Mouse (Mus musculus) ES-Bruce4 (cell line): ENCODE data around the gene Arntl. TPM values are rescaled to one million over a fixed set of nuclear protein-coding genes. Genes with fewer than 3 reads are reported as not detected.

Experiments
- H3K27ac ChIP-seq: 2 replicates; pipeline ENCODE4 v1.5.1; 2012; ENCODE audit warnings: low read length, inconsistent platforms; ENCODE audit not compliant: insufficient read depth
- H3K27me3 ChIP-seq: 2 replicates; pipeline ENCODE4 v1.6.1; 2012; ENCODE audit warnings: mild to moderate bottlenecking, low read length, inconsistent platforms; ENCODE audit not compliant: control insufficient read depth, poor library complexity, insufficient read depth, severe bottlenecking
- H3K36me3 ChIP-seq: 2 replicates; pipeline ENCODE4 v1.6.1; 2012; ENCODE audit warnings: inconsistent platforms, mild to moderate bottlenecking, low read length, moderate library complexity; ENCODE audit not compliant: control insufficient read depth, poor library complexity, insufficient read depth, severe bottlenecking
- H3K4me1 ChIP-seq: one replicate; pipeline ENCODE4 v1.8.1; 2011; ENCODE audit warnings: low read length; ENCODE audit not compliant: control insufficient read depth, insufficient read depth
- H3K4me3 ChIP-seq: 2 replicates; pipeline ENCODE4 v1.5.1; 2011; ENCODE audit warnings: low read depth, mild to moderate bottlenecking, low read length
- H3K9ac ChIP-seq: 2 replicates; pipeline ENCODE4 v1.6.1; 2012; ENCODE audit warnings: low read depth, mild to moderate bottlenecking, inconsistent platforms; ENCODE audit not compliant: poor library complexity, severe bottlenecking
- H3K9me3 ChIP-seq: replicated peaks from 2 replicates; pipeline ENCODE4 v1.6.1; 2012; ENCODE audit warnings: mild to moderate bottlenecking, low read length, inconsistent platforms; ENCODE audit not compliant: control insufficient read depth, poor library complexity, insufficient read depth, severe bottlenecking
- CTCF ChIP-seq: IDR thresholded peaks from one replicate; pipeline ENCODE4 v1.8.1; 2011; ENCODE audit warnings: low read depth, low read length
- EP300 ChIP-seq: IDR thresholded peaks from 2 replicates; pipeline ENCODE4 v1.6.1; 2011; ENCODE audit warnings: low read depth, low read length; ENCODE audit not compliant: insufficient read depth
- POLR2A ChIP-seq: IDR thresholded peaks from one replicate; pipeline ENCODE4 v1.8.1; 2011; ENCODE audit warnings: low read length; ENCODE audit not compliant: insufficient read depth
- polyA plus RNA-seq: library from polyadenylated mRNA; stranded (reverse); fragments of >200 nt; gene quantifications from 2 replicates; pipeline ENCODE4 v1.2.4, GENCODE M21; 2011; ENCODE audit warnings: low read depth; ENCODE audit not compliant: missing spikeins, insufficient read depth, insufficient read length

The Arntl gene
- polyA plus RNA-seq, 1 experiment, result 13.3 TPM

- Histone ChIP-seq H3K9me3 (no peaks in the 10 kb centered on the region), H3K9ac (no peak overlapping the region)
- TF ChIP-seq CTCF, result no peak
- TF ChIP-seq EP300, result no peak
- no peak for TF ChIP-seq POLR2A
Observed at GRCm38 (mm10) chr7:113242688-113243087, 35.4 kb downstream of the Arntl start.

DNA sequence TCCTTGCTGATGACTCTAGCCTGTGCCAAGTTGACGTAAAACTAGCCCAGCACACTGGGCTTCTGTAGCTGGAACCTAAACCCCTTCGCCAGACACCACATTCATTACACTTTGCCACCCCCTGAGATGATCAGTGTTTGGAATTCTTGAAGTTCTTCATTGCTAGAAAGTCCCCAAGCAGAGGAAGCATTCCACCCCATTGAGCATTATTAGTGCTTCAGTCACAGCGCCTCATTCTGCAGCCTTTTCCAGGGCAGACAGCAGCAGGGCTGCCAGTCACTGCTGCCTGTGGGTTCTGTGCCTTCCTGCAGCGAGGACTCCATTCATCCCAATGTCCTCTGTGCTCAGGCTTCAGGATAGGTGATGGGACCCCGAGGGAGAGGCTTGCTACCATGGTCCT lies 37.9 kb downstream of the Arntl start:
- Histone ChIP-seq H3K4me3 (no peak overlapping the region), H3K36me3 (no peaks in the 10 kb centered on the region), H3K27ac (no peak overlapping the region), H3K9me3 (no peaks in the 10 kb centered on the region), H3K27me3 (no peaks in the 10 kb centered on the region), H3K4me1 (peaks cover 5% of the 10 kb centered on the region), H3K9ac (no peak overlapping the region)
- TF ChIP-seq CTCF, result no peak
- no peak for TF ChIP-seq EP300
- no peak for TF ChIP-seq POLR2A

More at GRCm38 (mm10) chr7:113242688-113243087, 35.4 kb downstream of the Arntl start:
- H3K27me3 ChIP-seq, result no peaks in the 10 kb centered on the region
- no peak overlapping the region for H3K4me3 ChIP-seq
- H3K36me3 ChIP-seq, result no peaks in the 10 kb centered on the region
- H3K27ac ChIP-seq, result no peak overlapping the region
- H3K4me1 ChIP-seq, result peaks cover 4% of the 10 kb centered on the region

DNA sequence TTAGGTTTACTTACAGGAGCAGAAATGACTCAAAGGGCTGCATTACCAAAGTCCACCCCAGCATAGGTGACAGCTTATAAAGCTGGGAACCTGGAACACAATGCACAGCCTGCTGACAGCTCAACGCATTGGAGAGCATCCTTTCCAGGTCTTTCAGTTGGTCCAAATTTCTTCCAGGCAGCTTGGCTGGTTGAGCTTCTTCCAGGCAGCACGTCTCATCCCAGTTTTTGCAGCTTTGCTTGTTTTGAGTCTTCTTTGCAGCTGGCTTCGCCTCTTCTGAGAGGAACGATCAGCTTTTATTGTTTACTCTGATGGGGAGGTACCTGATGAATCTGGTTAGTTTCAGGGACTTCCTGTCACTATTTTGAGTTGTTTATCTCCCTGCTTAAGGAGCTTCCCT lies 39.2 kb downstream of the Arntl start:
- Histone ChIP-seq H3K36me3 (no peaks in the 10 kb centered on the region), H3K9ac (no peak overlapping the region), H3K27me3 (no peaks in the 10 kb centered on the region), H3K27ac (no peak overlapping the region), H3K9me3 (no peaks in the 10 kb centered on the region), H3K4me3 (no peak overlapping the region), H3K4me1 (peaks cover 5% of the 10 kb centered on the region)
- no peak for TF ChIP-seq CTCF
- TF ChIP-seq EP300, result no peak

DNA sequence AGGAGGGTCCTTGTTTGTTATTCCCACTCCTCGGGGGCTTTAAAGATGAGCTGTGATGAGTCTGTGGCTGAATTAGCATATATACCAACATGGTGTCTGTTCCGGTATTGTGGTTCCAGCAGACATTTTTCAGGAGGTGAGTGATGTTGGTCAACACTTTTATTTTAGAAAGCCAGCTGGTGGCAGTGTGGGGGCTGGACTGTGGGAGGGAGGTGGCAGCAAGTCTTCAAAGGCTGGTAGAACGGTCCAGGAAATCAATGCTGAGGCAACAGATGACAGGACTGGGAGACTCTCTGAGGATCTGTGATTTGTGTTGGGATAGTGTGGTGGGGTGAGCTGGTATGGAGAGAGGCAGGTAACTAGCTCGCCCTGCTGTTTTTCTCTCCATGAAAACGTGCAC lies 39.9 kb downstream of the Arntl start:
- no peak for TF ChIP-seq CTCF
- TF ChIP-seq EP300, result no peak
- TF ChIP-seq POLR2A, result no peak
- no peak overlapping the region for H3K4me3 ChIP-seq
- H3K9me3 ChIP-seq, result no peaks in the 10 kb centered on the region
- H3K4me1 ChIP-seq, result peaks cover 5% of the 10 kb centered on the region
- no peaks in the 10 kb centered on the region for H3K36me3 ChIP-seq
- H3K27me3 ChIP-seq, result no peaks in the 10 kb centered on the region
- no peak overlapping the region for H3K27ac ChIP-seq
- H3K9ac ChIP-seq, result no peak overlapping the region

DNA sequence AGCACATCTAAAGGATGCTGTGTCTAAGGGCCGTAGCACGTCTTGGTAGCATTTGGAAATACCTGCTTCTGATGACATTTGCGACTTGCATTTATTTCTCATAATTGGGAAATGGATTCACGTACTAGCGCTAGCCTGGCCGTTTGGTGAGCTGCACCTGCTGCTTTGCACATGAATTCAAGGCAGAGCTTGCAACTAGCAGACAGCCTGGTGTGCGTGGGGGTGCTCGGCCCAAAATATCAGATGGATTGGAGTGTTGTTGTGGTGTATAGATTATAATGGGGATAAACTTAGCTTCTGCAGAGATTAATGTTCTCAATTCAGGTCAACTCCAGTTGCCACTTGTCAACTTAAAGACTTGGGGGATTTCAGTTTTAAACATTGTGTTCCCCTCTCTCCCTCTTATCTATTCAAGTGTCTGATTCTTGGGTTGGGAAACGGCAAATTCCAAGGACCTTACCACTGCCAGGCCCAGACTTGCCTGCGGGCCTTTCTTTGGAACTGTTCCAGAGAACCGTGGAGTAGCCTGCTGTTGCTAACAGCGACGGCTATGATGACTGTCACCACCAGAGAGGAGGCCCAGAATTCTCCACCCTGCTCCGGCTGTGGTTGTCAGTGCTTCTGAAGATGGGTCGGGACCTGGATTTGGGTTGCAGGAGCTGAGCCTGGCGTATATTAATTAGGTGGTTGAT lies 42.0 kb downstream of the Arntl start:
- Histone ChIP-seq H3K4me1 (peaks cover 5% of the 10 kb centered on the region), H3K9me3 (no peaks in the 10 kb centered on the region), H3K36me3 (peaks cover 2% of the 10 kb centered on the region; the same call in 1 of the 2 replicates), H3K9ac (no peak overlapping the region), H3K4me3 (no peak overlapping the region), H3K27ac (no peak overlapping the region), H3K27me3 (no peaks in the 10 kb centered on the region)
- no peak for TF ChIP-seq EP300
- TF ChIP-seq POLR2A, result no peak
- TF ChIP-seq CTCF, result no peak

- Histone ChIP-seq H3K9me3 (no peaks in the 10 kb centered on the region), H3K36me3 (peaks cover 3% of the 10 kb centered on the region; the same call in 1 of the 2 replicates), H3K27me3 (no peaks in the 10 kb centered on the region), H3K4me1 (peaks cover 3% of the 10 kb centered on the region), H3K4me3 (no peak overlapping the region), H3K9ac (no peak overlapping the region), H3K27ac (peak overlapping the region; percentile 19; the same call in 1 of the 2 replicates)
- TF ChIP-seq EP300 (peak; percentile 73; the same call in 1 of the 2 replicates), CTCF (peak; percentile 96), POLR2A (no peak)
Observed at GRCm38 (mm10) chr7:113250433-113250991, 43.2 kb downstream of the Arntl start.
